Mouse (Mus musculus) spleen, adult 2 months (tissue): ENCODE measurements around the gene Tm4sf20. TPM values are rescaled to one million over a fixed set of nuclear protein-coding genes. Genes with fewer than 3 reads are reported as not detected.

Source experiments
- DNase-seq, 2 experiments: peaks; one replicate each; pipeline versions ENCODE4 v3.0.0 to v3.0.0-alpha.2; 2012 to 2021; ENCODE audit warnings: low spot score in 2 of 2, low read depth in 1 of 2
- H3K27ac ChIP-seq: fragments of 200-500 bp; 2 replicates; pipeline ENCODE4 v1.5.1; 2012; ENCODE audit warnings: low read length, inconsistent platforms; ENCODE audit not compliant: insufficient read depth
- H3K27me3 ChIP-seq: fragments of 200-500 bp; 2 replicates; pipeline ENCODE4 v1.6.1; 2012; ENCODE audit warnings: mild to moderate bottlenecking, moderate library complexity, low read length, inconsistent platforms; ENCODE audit not compliant: control insufficient read depth, insufficient read depth
- H3K36me3 ChIP-seq: fragments of 200-500 bp; 2 replicates; pipeline ENCODE4 v1.6.1; 2012; ENCODE audit warnings: mild to moderate bottlenecking, low read length, inconsistent platforms; ENCODE audit not compliant: control insufficient read depth, insufficient read depth
- H3K4me1 ChIP-seq: fragments of 200-500 bp; 2 replicates; pipeline ENCODE4 v1.6.1; 2011; ENCODE audit warnings: inconsistent platforms; ENCODE audit not compliant: control insufficient read depth, insufficient read depth, insufficient read length
- H3K4me3 ChIP-seq: fragments of 200-500 bp; 2 replicates; pipeline ENCODE4 v1.5.1; 2011; ENCODE audit warnings: mild to moderate bottlenecking, inconsistent platforms; ENCODE audit not compliant: insufficient read depth, insufficient read length; ENCODE audit errors: extremely low read depth
- CTCF ChIP-seq: fragments of 200-500 bp; IDR thresholded peaks from 2 replicates; pipeline ENCODE4 v1.5.1; 2011; ENCODE audit warnings: mild to moderate bottlenecking, inconsistent platforms; ENCODE audit not compliant: insufficient read depth, insufficient read length, insufficient replicate concordance; ENCODE audit errors: extremely low read depth
- POLR2A ChIP-seq: fragments of 200-500 bp; IDR thresholded peaks from 2 replicates; pipeline ENCODE4 v1.6.1; 2011; ENCODE audit warnings: low read depth, low read length, inconsistent platforms
- WGBS: fragments of 180-500 bp; shearing (Covaris S2); methylation state at CpG from one replicate; pipeline ENCODE4 v1.1.7; 2018; 5-methylcytosine and 5-hydroxymethylcytosine counted together
- polyA plus RNA-seq: library from polyadenylated mRNA; depleted of rRNA; stranded (reverse); fragments of >200 nt; gene quantifications from 2 replicates; pipeline ENCODE4 v1.2.3, GENCODE M21; 2012

Gene Tm4sf20
- polyA plus RNA-seq, 1 experiment = not detected

GRCm38 (mm10) chr1:82795211-82795610, 26.9 kb upstream of the Tm4sf20 start:
- no peaks in the 10 kb centered on the region for H3K36me3 ChIP-seq
- no peak for DNase-seq
- TF ChIP-seq CTCF (no peak), POLR2A (no peak)
- WGBS = 75% methylated on average over 2 of the region's 2 CpGs
- peaks cover 5% of the 10 kb centered on the region; the same call in 1 of the 2 replicates for H3K4me1 ChIP-seq
- no peak overlapping the region for H3K27ac ChIP-seq
- H3K4me3 ChIP-seq = no peak overlapping the region
- no peaks in the 10 kb centered on the region for H3K27me3 ChIP-seq

- Histone ChIP-seq H3K36me3 (no peaks in the 10 kb centered on the region), H3K27me3 (no peaks in the 10 kb centered on the region), H3K4me1 (peaks cover 5% of the 10 kb centered on the region; the same call in 1 of the 2 replicates), H3K4me3 (no peak overlapping the region), H3K27ac (no peak overlapping the region)
- TF ChIP-seq CTCF (no peak), POLR2A (no peak)
- no peak for DNase-seq
- WGBS = 91% methylated on average over 4 of the region's 4 CpGs
Observed at GRCm38 (mm10) chr1:82793986-82794385, 25.7 kb upstream of the Tm4sf20 start.

- WGBS = 71% methylated on average over 3 of the region's 3 CpGs
- DNase-seq = no peak
- no peak overlapping the region for H3K27ac ChIP-seq
Observed at GRCm38 (mm10) chr1:82793110-82793509, 24.8 kb upstream of the Tm4sf20 start.

GRCm38 (mm10) chr1:82792238-82792637, 24.0 kb upstream of the Tm4sf20 start:
- Histone ChIP-seq H3K27me3 (no peaks in the 10 kb centered on the region), H3K27ac (no peak overlapping the region), H3K36me3 (no peaks in the 10 kb centered on the region), H3K4me1 (peaks cover 5% of the 10 kb centered on the region; the same call in 1 of the 2 replicates), H3K4me3 (no peak overlapping the region)
- no peak for DNase-seq
- TF ChIP-seq POLR2A (no peak), CTCF (no peak)
- WGBS = 92% methylated on average over 6 of the region's 6 CpGs

More at GRCm38 (mm10) chr1:82793110-82793509, 24.8 kb upstream of the Tm4sf20 start:
- Histone ChIP-seq H3K27me3 (no peaks in the 10 kb centered on the region), H3K4me3 (no peak overlapping the region), H3K4me1 (peaks cover 5% of the 10 kb centered on the region; the same call in 1 of the 2 replicates), H3K36me3 (no peaks in the 10 kb centered on the region)
- TF ChIP-seq POLR2A = no peak
- no peak for TF ChIP-seq CTCF

GRCm38 (mm10) chr1:82791105-82791504, 22.8 kb upstream of the Tm4sf20 start:
- Histone ChIP-seq H3K27me3 (no peaks in the 10 kb centered on the region), H3K36me3 (no peaks in the 10 kb centered on the region), H3K4me1 (peaks cover 5% of the 10 kb centered on the region; the same call in 1 of the 2 replicates), H3K4me3 (no peak overlapping the region), H3K27ac (no peak overlapping the region)
- no peak for DNase-seq
- TF ChIP-seq CTCF = no peak
- TF ChIP-seq POLR2A = no peak
- whole genome bisulfite sequencing = 92% methylated on average over 11 of the region's 11 CpGs

GRCm38 (mm10) chr1:82788070-82788469, 19.8 kb upstream of the Tm4sf20 start:
- no peak for TF ChIP-seq CTCF
- TF ChIP-seq POLR2A = no peak
- no peaks in the 10 kb centered on the region for H3K4me1 ChIP-seq
- H3K36me3 ChIP-seq = no peaks in the 10 kb centered on the region
- no peak overlapping the region for H3K4me3 ChIP-seq
- H3K27me3 ChIP-seq = no peaks in the 10 kb centered on the region
- DNase-seq = no peak
- H3K27ac ChIP-seq = no peak overlapping the region
- 82% methylated on average over 7 of the region's 7 CpGs for WGBS

GRCm38 (mm10) chr1:82787414-82787813, 19.2 kb upstream of the Tm4sf20 start:
- peak; percentile 57; the same call in 1 of the 2 replicates for TF ChIP-seq CTCF
- no peak for TF ChIP-seq POLR2A
- no peak overlapping the region for H3K4me3 ChIP-seq
- 13% methylated on average over 2 of the region's 2 CpGs for WGBS

GRCm38 (mm10) chr1:82785546-82785945, 17.3 kb upstream of the Tm4sf20 start:
- 83% methylated on average over 6 of the region's 6 CpGs for WGBS
- H3K4me1 ChIP-seq = no peaks in the 10 kb centered on the region
- no peaks in the 10 kb centered on the region for H3K36me3 ChIP-seq
- TF ChIP-seq CTCF (no peak), POLR2A (no peak)
- H3K4me3 ChIP-seq = no peak overlapping the region
- no peaks in the 10 kb centered on the region for H3K27me3 ChIP-seq
- H3K27ac ChIP-seq = no peak overlapping the region
- no peak for DNase-seq

More at GRCm38 (mm10) chr1:82787414-82787813, 19.2 kb upstream of the Tm4sf20 start:
- H3K4me1 ChIP-seq = no peaks in the 10 kb centered on the region
- H3K36me3 ChIP-seq = no peaks in the 10 kb centered on the region
- peak; percentile 1 to 11 for DNase-seq
- no peak overlapping the region for H3K27ac ChIP-seq
- no peaks in the 10 kb centered on the region for H3K27me3 ChIP-seq
